Mouse (Mus musculus) hindbrain, postnatal 0 days (tissue): ENCODE data around the gene Tecta. TPM values are rescaled to one million over a fixed set of nuclear protein-coding genes. Genes with fewer than 3 reads are reported as not detected.
A peak's percentile ranks its signal among the peaks of the same experiment; 100 is the strongest.

Experiments
- ATAC-seq: fragments of 200-750 bp; cut with Nextera tagmentation; 2 replicates; pipeline ENCODE4 v1.8.0; 2017; ENCODE audit warnings: mild to moderate bottlenecking, moderate TSS enrichment, moderate library complexity
- DNase-seq: peaks from one replicate; pipeline ENCODE4 v3.0.0-alpha.2; 2015; ENCODE audit warnings: low spot score
- H3K27ac ChIP-seq: fragments of 300-500 bp; sonication (generic); 2 replicates; pipeline ENCODE4 v1.5.1; 2014; ENCODE audit warnings: mild to moderate bottlenecking
- H3K27me3 ChIP-seq: fragments of 300-500 bp; sonication (generic); 2 replicates; pipeline ENCODE4 v1.6.1; 2014; ENCODE audit warnings: low read length, mixed read lengths; ENCODE audit not compliant: insufficient read depth
- H3K36me3 ChIP-seq: fragments of 300-500 bp; sonication (generic); 2 replicates; pipeline ENCODE4 v1.6.1; 2014; ENCODE audit warnings: low read length, mixed read lengths; ENCODE audit not compliant: insufficient read depth
- H3K4me1 ChIP-seq: fragments of 300-500 bp; sonication (generic); 2 replicates; pipeline ENCODE4 v1.6.1; 2014; ENCODE audit warnings: antibody characterized with exemption, low read length, mixed read lengths; ENCODE audit not compliant: insufficient read depth
- H3K4me2 ChIP-seq: fragments of 300-500 bp; sonication (generic); 2 replicates; pipeline ENCODE4 v1.6.1; 2014; ENCODE audit warnings: low read depth, mild to moderate bottlenecking, low read length, moderate library complexity, mixed read lengths
- H3K4me3 ChIP-seq: fragments of 300-500 bp; sonication (generic); 2 replicates; pipeline ENCODE4 v1.5.1; 2014; ENCODE audit warnings: low read length
- H3K9ac ChIP-seq: fragments of 300-500 bp; sonication (generic); replicated peaks from 2 replicates; pipeline ENCODE4 v1.6.1; 2014; ENCODE audit warnings: mild to moderate bottlenecking, low read length, moderate library complexity, mixed read lengths
- H3K9me3 ChIP-seq: fragments of 300-500 bp; sonication (generic); 2 replicates; pipeline ENCODE4 v1.6.1; 2016; ENCODE audit warnings: low read length, mixed read lengths
- CTCF ChIP-seq: IDR thresholded peaks from 2 replicates; pipeline ENCODE4 v1.5.1; 2016; ENCODE audit warnings: antibody characterized with exemption, control low read depth, low read depth
- WGBS: fragments of 180-500 bp; shearing (Covaris S2); extraction: QIAGEN DNeasy Blood & Tissue Kit; methylation state at CpG from one replicate; pipeline ENCODE4 v1.1.7; 2014; 5-methylcytosine and 5-hydroxymethylcytosine counted together
- polyA plus RNA-seq: library from polyadenylated mRNA; unstranded; fragments of >200 nt; fragmentation: Nextera tagmentation; extraction: Ambion mirVana; gene quantifications from 2 replicates; pipeline ENCODE4 v1.2.1, GENCODE M21; 2015
- total RNA-seq: library from RNA; depleted of rRNA; stranded (reverse); fragments of >200 nt; gene quantifications from 2 replicates; pipeline ENCODE4 v1.2.3, GENCODE M21; 2014

The Tecta gene
- total and polyA plus RNA-seq, 2 experiments from 2014 or later = 0.16 to 0.43 TPM

GRCm38 (mm10) chr9:42415184-42415583 lies 15.5 kb upstream of the Tecta start:
- H3K4me2 ChIP-seq = no peak overlapping the region
- H3K27ac ChIP-seq = no peak overlapping the region
- H3K9me3 ChIP-seq = no peaks in the 10 kb centered on the region
- no peak overlapping the region for H3K9ac ChIP-seq
- no peak overlapping the region for H3K4me3 ChIP-seq
- WGBS = 15% methylated on average over 1 of the region's 1 CpGs
- DNase-seq (peak; percentile 25), ATAC-seq (peak; percentile 78)
- H3K36me3 ChIP-seq = no peaks in the 10 kb centered on the region; the same call in 1 of the 2 replicates
- H3K4me1 ChIP-seq = no peaks in the 10 kb centered on the region
- no peak for TF ChIP-seq CTCF
- H3K27me3 ChIP-seq = no peaks in the 10 kb centered on the region

- Histone ChIP-seq H3K27ac (no peak overlapping the region), H3K9ac (no peak overlapping the region), H3K4me3 (no peak overlapping the region), H3K4me2 (no peak overlapping the region), H3K36me3 (no peaks in the 10 kb centered on the region; the same call in 1 of the 2 replicates), H3K4me1 (no peaks in the 10 kb centered on the region), H3K27me3 (no peaks in the 10 kb centered on the region), H3K9me3 (no peaks in the 10 kb centered on the region)
- WGBS = 59% methylated on average over 12 of the region's 12 CpGs
- TF ChIP-seq CTCF = no peak
- no peak for ATAC-seq
- DNase-seq = peak; percentile 29
Observed at GRCm38 (mm10) chr9:42413345-42413744, 13.6 kb upstream of the Tecta start.

- no peaks in the 10 kb centered on the region for H3K9me3 ChIP-seq
- no peak for ATAC-seq
- H3K4me2 ChIP-seq = no peak overlapping the region
- no peak for DNase-seq
- no peak for TF ChIP-seq CTCF
- no peak overlapping the region for H3K27ac ChIP-seq
- H3K9ac ChIP-seq = no peak overlapping the region
- whole genome bisulfite sequencing = 90% methylated on average over 6 of the region's 6 CpGs
- H3K4me1 ChIP-seq = no peaks in the 10 kb centered on the region
- no peaks in the 10 kb centered on the region for H3K27me3 ChIP-seq
- no peak overlapping the region for H3K4me3 ChIP-seq
- H3K36me3 ChIP-seq = no peaks in the 10 kb centered on the region; the same call in 1 of the 2 replicates
Observed at GRCm38 (mm10) chr9:42411296-42411695, 11.6 kb upstream of the Tecta start.

GRCm38 (mm10) chr9:42405736-42406135 lies 6.0 kb upstream of the Tecta start:
- Histone ChIP-seq H3K4me2 (no peak overlapping the region), H3K9ac (no peak overlapping the region), H3K36me3 (no peaks in the 10 kb centered on the region), H3K4me1 (no peaks in the 10 kb centered on the region), H3K27me3 (no peaks in the 10 kb centered on the region), H3K9me3 (no peaks in the 10 kb centered on the region), H3K4me3 (no peak overlapping the region), H3K27ac (no peak overlapping the region)
- DNase-seq = no peak
- no peak for TF ChIP-seq CTCF
- no peak for ATAC-seq
- WGBS = 75% methylated on average over 4 of the region's 4 CpGs

- DNase-seq = no peak
- H3K9me3 ChIP-seq = no peaks in the 10 kb centered on the region
- TF ChIP-seq CTCF = no peak
- no peak overlapping the region for H3K9ac ChIP-seq
- H3K27me3 ChIP-seq = no peaks in the 10 kb centered on the region
- H3K27ac ChIP-seq = no peak overlapping the region
- H3K4me3 ChIP-seq = no peak overlapping the region
- H3K4me1 ChIP-seq = no peaks in the 10 kb centered on the region
- no peaks in the 10 kb centered on the region for H3K36me3 ChIP-seq
- ATAC-seq = no peak
- 55% methylated on average over 6 of the region's 6 CpGs for WGBS
- H3K4me2 ChIP-seq = no peak overlapping the region
Observed at GRCm38 (mm10) chr9:42401486-42401885, 1.8 kb upstream of the Tecta start.

GRCm38 (mm10) chr9:42396141-42396540 lies 3.6 kb downstream of the Tecta start:
- no peaks in the 10 kb centered on the region for H3K9me3 ChIP-seq
- no peak overlapping the region for H3K4me2 ChIP-seq
- DNase-seq (no peak), ATAC-seq (no peak)
- no peaks in the 10 kb centered on the region for H3K27me3 ChIP-seq
- H3K4me1 ChIP-seq = no peaks in the 10 kb centered on the region
- WGBS = 65% methylated on average over 2 of the region's 2 CpGs
- TF ChIP-seq CTCF = no peak
- H3K9ac ChIP-seq = no peak overlapping the region
- no peaks in the 10 kb centered on the region for H3K36me3 ChIP-seq
- H3K4me3 ChIP-seq = no peak overlapping the region
- no peak overlapping the region for H3K27ac ChIP-seq

GRCm38 (mm10) chr9:42394903-42395302 lies 4.8 kb downstream of the Tecta start:
- no peak for ATAC-seq
- no peaks in the 10 kb centered on the region for H3K4me1 ChIP-seq
- no peak overlapping the region for H3K9ac ChIP-seq
- 61% methylated on average over 6 of the region's 6 CpGs for WGBS
- DNase-seq = no peak
- TF ChIP-seq CTCF = no peak
- no peaks in the 10 kb centered on the region for H3K9me3 ChIP-seq
- H3K27ac ChIP-seq = no peak overlapping the region
- no peaks in the 10 kb centered on the region for H3K36me3 ChIP-seq
- no peak overlapping the region for H3K4me3 ChIP-seq
- no peaks in the 10 kb centered on the region for H3K27me3 ChIP-seq
- no peak overlapping the region for H3K4me2 ChIP-seq
